Mouse (Mus musculus) hindbrain, postnatal 0 days (tissue): ENCODE measurements around the gene Runx3. TPM values are rescaled to one million over a fixed set of nuclear protein-coding genes. Genes with fewer than 3 reads are reported as not detected.

ENCODE experiments used
- ATAC-seq: fragments of 200-750 bp; cut with Nextera tagmentation; 2 replicates; pipeline ENCODE4 v1.8.0; 2017; ENCODE audit warnings: mild to moderate bottlenecking, moderate TSS enrichment, moderate library complexity
- DNase-seq: peaks from one replicate; pipeline ENCODE4 v3.0.0-alpha.2; 2015; ENCODE audit warnings: low spot score
- H3K27ac ChIP-seq: fragments of 300-500 bp; sonication (generic); 2 replicates; pipeline ENCODE4 v1.5.1; 2014; ENCODE audit warnings: mild to moderate bottlenecking
- H3K27me3 ChIP-seq: fragments of 300-500 bp; sonication (generic); 2 replicates; pipeline ENCODE4 v1.6.1; 2014; ENCODE audit warnings: low read length, mixed read lengths; ENCODE audit not compliant: insufficient read depth
- H3K36me3 ChIP-seq: fragments of 300-500 bp; sonication (generic); 2 replicates; pipeline ENCODE4 v1.6.1; 2014; ENCODE audit warnings: low read length, mixed read lengths; ENCODE audit not compliant: insufficient read depth
- H3K4me1 ChIP-seq: fragments of 300-500 bp; sonication (generic); 2 replicates; pipeline ENCODE4 v1.6.1; 2014; ENCODE audit warnings: antibody characterized with exemption, low read length, mixed read lengths; ENCODE audit not compliant: insufficient read depth
- H3K4me2 ChIP-seq: fragments of 300-500 bp; sonication (generic); 2 replicates; pipeline ENCODE4 v1.6.1; 2014; ENCODE audit warnings: low read depth, mild to moderate bottlenecking, low read length, moderate library complexity, mixed read lengths
- H3K4me3 ChIP-seq: fragments of 300-500 bp; sonication (generic); 2 replicates; pipeline ENCODE4 v1.5.1; 2014; ENCODE audit warnings: low read length
- H3K9ac ChIP-seq: fragments of 300-500 bp; sonication (generic); replicated peaks from 2 replicates; pipeline ENCODE4 v1.6.1; 2014; ENCODE audit warnings: mild to moderate bottlenecking, low read length, moderate library complexity, mixed read lengths
- H3K9me3 ChIP-seq: fragments of 300-500 bp; sonication (generic); 2 replicates; pipeline ENCODE4 v1.6.1; 2016; ENCODE audit warnings: low read length, mixed read lengths
- CTCF ChIP-seq: IDR thresholded peaks from 2 replicates; pipeline ENCODE4 v1.5.1; 2016; ENCODE audit warnings: antibody characterized with exemption, control low read depth, low read depth
- WGBS: fragments of 180-500 bp; shearing (Covaris S2); extraction: QIAGEN DNeasy Blood & Tissue Kit; methylation state at CpG from one replicate; pipeline ENCODE4 v1.1.7; 2014; 5-methylcytosine and 5-hydroxymethylcytosine counted together
- polyA plus RNA-seq: library from polyadenylated mRNA; unstranded; fragments of >200 nt; fragmentation: Nextera tagmentation; extraction: Ambion mirVana; gene quantifications from 2 replicates; pipeline ENCODE4 v1.2.1, GENCODE M21; 2015
- total RNA-seq: library from RNA; depleted of rRNA; stranded (reverse); fragments of >200 nt; gene quantifications from 2 replicates; pipeline ENCODE4 v1.2.3, GENCODE M21; 2014

Runx3 gene
- total and polyA plus RNA-seq, 2 experiments from 2014 or later, result not detected

GRCm38 (mm10) chr4:135079859-135080640 lies 40.4 kb upstream of the Runx3 start:
- H3K4me2 ChIP-seq, result no peak overlapping the region
- H3K27me3 ChIP-seq, result no peaks in the 10 kb centered on the region
- no peak for TF ChIP-seq CTCF
- no peak overlapping the region for H3K4me3 ChIP-seq
- no peaks in the 10 kb centered on the region for H3K36me3 ChIP-seq
- 50% methylated on average over 23 of the region's 23 CpGs for WGBS
- ATAC-seq, result no peak
- no peaks in the 10 kb centered on the region for H3K9me3 ChIP-seq
- DNase-seq, result peak; percentile 32
- H3K9ac ChIP-seq, result no peak overlapping the region
- no peaks in the 10 kb centered on the region for H3K4me1 ChIP-seq
- H3K27ac ChIP-seq, result no peak overlapping the region

DNA sequence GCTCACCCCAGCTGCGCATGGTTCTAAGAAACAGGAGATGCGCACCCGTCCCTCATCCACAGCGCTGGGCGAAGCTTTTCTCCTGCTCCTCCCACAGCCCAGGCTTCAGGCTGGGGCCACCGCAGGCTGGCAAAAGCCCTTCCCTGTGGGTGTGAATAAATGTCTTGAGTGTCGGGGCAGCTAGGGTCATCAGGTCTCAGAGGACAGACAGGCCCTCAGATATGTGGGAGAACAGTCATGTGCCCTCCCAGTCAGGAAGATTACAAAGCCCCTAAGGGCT lies 39.9 kb upstream of the Runx3 start:
- Histone ChIP-seq H3K9ac (no peak overlapping the region), H3K9me3 (no peaks in the 10 kb centered on the region), H3K4me3 (no peak overlapping the region), H3K4me1 (no peaks in the 10 kb centered on the region), H3K36me3 (no peaks in the 10 kb centered on the region), H3K4me2 (no peak overlapping the region), H3K27me3 (no peaks in the 10 kb centered on the region), H3K27ac (no peak overlapping the region)
- TF ChIP-seq CTCF, result no peak
- 61% methylated on average over 7 of the region's 7 CpGs for WGBS
- no peak for ATAC-seq
- DNase-seq, result no peak

- H3K4me1 ChIP-seq, result no peaks in the 10 kb centered on the region
- no peak for TF ChIP-seq CTCF
- ATAC-seq, result no peak
- no peak for DNase-seq
- no peaks in the 10 kb centered on the region for H3K27me3 ChIP-seq
- no peak overlapping the region for H3K9ac ChIP-seq
- H3K4me3 ChIP-seq, result no peak overlapping the region
- H3K9me3 ChIP-seq, result no peaks in the 10 kb centered on the region
- WGBS, result 77% methylated on average over 6 of the region's 6 CpGs
- no peak overlapping the region for H3K27ac ChIP-seq
- H3K4me2 ChIP-seq, result no peak overlapping the region
- H3K36me3 ChIP-seq, result no peaks in the 10 kb centered on the region
Observed at GRCm38 (mm10) chr4:135083089-135083488, 37.4 kb upstream of the Runx3 start.

DNA sequence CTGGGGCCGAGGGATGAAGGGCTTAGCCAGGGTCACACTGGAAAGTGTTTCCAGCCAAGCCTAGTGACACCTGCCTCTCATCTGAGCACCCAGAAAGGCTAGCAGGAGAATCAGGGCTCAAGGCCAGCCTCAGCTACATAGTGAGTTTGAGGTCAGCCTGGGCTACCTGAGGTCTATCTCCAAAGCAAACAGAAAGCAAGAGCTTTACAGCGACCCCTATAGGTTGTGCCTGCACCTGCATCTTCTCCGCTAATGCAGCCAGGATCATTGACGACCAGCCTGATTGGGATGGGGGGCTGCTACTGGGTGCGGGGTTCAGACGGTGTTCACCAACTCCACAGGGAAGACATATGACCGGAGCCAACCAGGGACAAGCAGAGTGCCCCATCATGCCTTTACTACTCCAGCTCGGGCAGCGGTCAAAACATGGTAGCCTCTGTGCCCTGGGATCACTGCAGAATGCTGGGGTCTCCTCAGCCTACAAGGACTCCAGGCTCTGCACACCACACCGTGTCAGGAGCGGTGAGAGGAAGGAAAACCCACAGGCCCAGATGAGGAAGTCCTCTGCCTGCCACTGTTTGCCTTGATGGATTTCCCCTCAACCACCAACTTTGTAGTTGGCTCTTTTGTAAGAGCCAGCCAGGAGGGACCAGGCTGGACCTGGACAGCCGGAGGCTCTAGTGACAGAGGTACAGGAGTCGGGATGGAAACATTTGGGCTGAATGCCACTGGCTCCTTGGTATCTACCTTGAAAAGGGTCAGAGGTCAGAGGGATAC lies 35.2 kb upstream of the Runx3 start:
- H3K27me3 ChIP-seq, result no peaks in the 10 kb centered on the region
- H3K27ac ChIP-seq, result no peak overlapping the region
- no peaks in the 10 kb centered on the region for H3K9me3 ChIP-seq
- H3K4me1 ChIP-seq, result no peaks in the 10 kb centered on the region
- DNase-seq (no peak), ATAC-seq (no peak)
- H3K36me3 ChIP-seq, result no peaks in the 10 kb centered on the region
- H3K9ac ChIP-seq, result no peak overlapping the region
- WGBS, result 77% methylated on average over 13 of the region's 13 CpGs
- H3K4me2 ChIP-seq, result no peak overlapping the region
- TF ChIP-seq CTCF, result peak; percentile 40
- no peak overlapping the region for H3K4me3 ChIP-seq

GRCm38 (mm10) chr4:135090613-135091012 lies 29.8 kb upstream of the Runx3 start:
- Histone ChIP-seq H3K4me2 (no peak overlapping the region), H3K36me3 (no peaks in the 10 kb centered on the region), H3K9ac (no peak overlapping the region), H3K4me3 (no peak overlapping the region), H3K27ac (no peak overlapping the region), H3K4me1 (no peaks in the 10 kb centered on the region), H3K9me3 (no peaks in the 10 kb centered on the region), H3K27me3 (no peaks in the 10 kb centered on the region)
- DNase-seq, result peak; percentile 8
- no peak for ATAC-seq
- no peak for TF ChIP-seq CTCF
- WGBS, result 75% methylated on average over 13 of the region's 13 CpGs

GRCm38 (mm10) chr4:135092871-135093270 lies 27.6 kb upstream of the Runx3 start:
- no peak overlapping the region for H3K4me2 ChIP-seq

GRCm38 (mm10) chr4:135095693-135096092 lies 24.8 kb upstream of the Runx3 start:
- H3K27me3 ChIP-seq, result no peaks in the 10 kb centered on the region
- ATAC-seq, result no peak
- no peak for TF ChIP-seq CTCF
- H3K4me3 ChIP-seq, result no peak overlapping the region
- no peak overlapping the region for H3K9ac ChIP-seq
- DNase-seq, result no peak
- no peak overlapping the region for H3K27ac ChIP-seq
- H3K36me3 ChIP-seq, result no peaks in the 10 kb centered on the region
- 77% methylated on average over 8 of the region's 8 CpGs for WGBS
- H3K4me2 ChIP-seq, result no peak overlapping the region
- no peaks in the 10 kb centered on the region for H3K4me1 ChIP-seq
- no peaks in the 10 kb centered on the region for H3K9me3 ChIP-seq

More at GRCm38 (mm10) chr4:135092871-135093270, 27.6 kb upstream of the Runx3 start:
- Histone ChIP-seq H3K27ac (no peak overlapping the region), H3K9ac (no peak overlapping the region), H3K4me3 (no peak overlapping the region), H3K4me1 (no peaks in the 10 kb centered on the region), H3K9me3 (no peaks in the 10 kb centered on the region), H3K36me3 (no peaks in the 10 kb centered on the region), H3K27me3 (no peaks in the 10 kb centered on the region)
- DNase-seq (no peak), ATAC-seq (no peak)
- 51% methylated on average over 3 of the region's 3 CpGs for WGBS
- TF ChIP-seq CTCF, result no peak
